Mouse (Mus musculus) small intestine, adult 2 months (tissue): ENCODE measurements at regions not wholly inside any gene's neighbourhood (a gene's known extent, or its start where the extent isn't known, plus 50 kb on each side); places are given as distances from the start of the nearest gene placed in this dataset.

Experiments used
- H3K27ac ChIP-seq: fragments of 200-500 bp; 2 replicates; pipeline ENCODE4 v1.5.1; 2012; ENCODE audit warnings: low read depth, low read length, control low read depth, inconsistent platforms; ENCODE audit not compliant: insufficient read depth
- H3K27me3 ChIP-seq: fragments of 200-500 bp; 2 replicates; pipeline ENCODE4 v1.6.1; 2012; ENCODE audit warnings: mild to moderate bottlenecking, moderate library complexity, low read length, inconsistent platforms; ENCODE audit not compliant: control insufficient read depth, insufficient read depth
- H3K36me3 ChIP-seq: fragments of 200-500 bp; 2 replicates; pipeline ENCODE4 v1.6.1; 2012; ENCODE audit warnings: mild to moderate bottlenecking, low read length, control low read depth, inconsistent platforms; ENCODE audit not compliant: control insufficient read depth, insufficient read depth
- H3K4me1 ChIP-seq: fragments of 200-500 bp; 2 replicates; pipeline ENCODE4 v1.6.1; 2012; ENCODE audit warnings: low read length, inconsistent platforms, mixed read lengths; ENCODE audit not compliant: control insufficient read depth, insufficient read depth, insufficient read length
- H3K4me3 ChIP-seq: fragments of 200-500 bp; 2 replicates; pipeline ENCODE4 v1.5.1; 2012; ENCODE audit warnings: low read depth, mild to moderate bottlenecking, control low read depth, inconsistent platforms, low read length, moderate library complexity
- CTCF ChIP-seq: fragments of 200-500 bp; IDR thresholded peaks from 2 replicates; pipeline ENCODE4 v1.5.1; 2012; ENCODE audit warnings: low read depth, mild to moderate bottlenecking, control low read depth, inconsistent platforms, low read length, moderate library complexity, mixed read lengths; ENCODE audit not compliant: insufficient replicate concordance, insufficient read length; ENCODE audit errors: extremely low read depth
- POLR2A ChIP-seq: fragments of 200-500 bp; IDR thresholded peaks from 2 replicates; pipeline ENCODE4 v1.6.1; 2012; ENCODE audit warnings: low read depth, mild to moderate bottlenecking, control low read depth, inconsistent platforms, low read length, moderate library complexity
- WGBS: fragments of 180-500 bp; shearing (Covaris S2); methylation state at CpG from one replicate; pipeline ENCODE4 v1.1.7; 2018; 5-methylcytosine and 5-hydroxymethylcytosine counted together

- no peak overlapping the region for H3K4me3 ChIP-seq
- H3K27me3 ChIP-seq, result no peaks in the 10 kb centered on the region
- H3K36me3 ChIP-seq, result no peaks in the 10 kb centered on the region
- no peak for TF ChIP-seq POLR2A
- no peak for TF ChIP-seq CTCF
- no peak overlapping the region for H3K27ac ChIP-seq
- H3K4me1 ChIP-seq, result no peaks in the 10 kb centered on the region
- WGBS, result 43% methylated on average over 5 of the region's 5 CpGs
Measured at GRCm38 (mm10) chr13:28728768-28729167, 224.7 kb downstream of the Sox4 start.

DNA sequence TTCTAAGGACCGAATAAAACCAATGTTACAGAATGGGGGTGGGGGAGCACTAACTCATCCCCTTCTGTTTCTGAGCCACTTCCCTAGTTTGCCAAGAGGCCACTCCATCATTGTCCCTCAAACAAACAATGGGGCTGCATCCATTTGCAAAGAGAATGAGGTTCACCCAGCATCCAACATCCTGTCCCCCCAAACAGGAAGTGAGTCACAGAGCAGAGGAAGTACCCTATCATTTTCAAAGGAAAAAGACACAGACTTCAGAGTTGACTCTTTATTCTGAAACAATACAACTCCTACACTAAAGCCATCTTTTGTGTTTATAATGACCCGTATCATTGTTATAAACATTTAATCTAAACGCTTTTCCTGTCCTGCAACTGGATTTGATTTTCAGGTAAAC, 229.2 kb downstream of the Sox4 start:
- Histone ChIP-seq H3K27ac (no peak overlapping the region), H3K4me3 (no peak overlapping the region), H3K36me3 (no peaks in the 10 kb centered on the region), H3K4me1 (no peaks in the 10 kb centered on the region), H3K27me3 (no peaks in the 10 kb centered on the region)
- WGBS, result 70% methylated on average over 3 of the region's 3 CpGs
- TF ChIP-seq POLR2A (no peak), CTCF (no peak)

- Histone ChIP-seq H3K27ac (no peak overlapping the region), H3K4me3 (no peak overlapping the region), H3K4me1 (no peaks in the 10 kb centered on the region), H3K36me3 (no peaks in the 10 kb centered on the region), H3K27me3 (no peaks in the 10 kb centered on the region)
- TF ChIP-seq CTCF, result no peak
- no peak for TF ChIP-seq POLR2A
- WGBS, result 80% methylated on average over 2 of the region's 2 CpGs
Measured at GRCm38 (mm10) chr13:28722074-28722473, 231.4 kb downstream of the Sox4 start.

GRCm38 (mm10) chr13:28721548-28721981, 231.9 kb downstream of the Sox4 start:
- no peak for TF ChIP-seq POLR2A
- TF ChIP-seq CTCF, result no peak
- H3K36me3 ChIP-seq, result no peaks in the 10 kb centered on the region
- no peaks in the 10 kb centered on the region for H3K4me1 ChIP-seq
- no peak overlapping the region for H3K27ac ChIP-seq
- H3K4me3 ChIP-seq, result no peak overlapping the region
- 70% methylated on average over 11 of the region's 11 CpGs for WGBS
- H3K27me3 ChIP-seq, result no peaks in the 10 kb centered on the region

- TF ChIP-seq POLR2A (no peak), CTCF (no peak)
- Histone ChIP-seq H3K36me3 (no peaks in the 10 kb centered on the region), H3K27me3 (no peaks in the 10 kb centered on the region), H3K4me3 (no peak overlapping the region), H3K27ac (no peak overlapping the region), H3K4me1 (no peaks in the 10 kb centered on the region)
- WGBS, result 62% methylated on average over 11 of the region's 11 CpGs
Measured at GRCm38 (mm10) chr13:28720639-28721239, 232.8 kb downstream of the Sox4 start.

GRCm38 (mm10) chr13:28720169-28720568, 233.3 kb downstream of the Sox4 start:
- Histone ChIP-seq H3K4me3 (no peak overlapping the region), H3K27me3 (no peaks in the 10 kb centered on the region), H3K27ac (no peak overlapping the region), H3K4me1 (no peaks in the 10 kb centered on the region), H3K36me3 (no peaks in the 10 kb centered on the region)
- WGBS, result 76% methylated on average over 11 of the region's 11 CpGs
- no peak for TF ChIP-seq CTCF
- no peak for TF ChIP-seq POLR2A

- H3K36me3 ChIP-seq, result no peaks in the 10 kb centered on the region
- H3K27ac ChIP-seq, result no peak overlapping the region
- 68% methylated on average over 5 of the region's 5 CpGs for WGBS
Measured at GRCm38 (mm10) chr13:28718868-28719265, 234.6 kb downstream of the Sox4 start.

More at GRCm38 (mm10) chr13:28718868-28719265, 234.6 kb downstream of the Sox4 start:
- TF ChIP-seq POLR2A (no peak), CTCF (no peak)
- Histone ChIP-seq H3K27me3 (no peaks in the 10 kb centered on the region), H3K4me3 (no peak overlapping the region), H3K4me1 (no peaks in the 10 kb centered on the region)
